Mouse (Mus musculus) liver, embryonic 14.5 days (tissue): ENCODE measurements around the gene Hnrnpa3. TPM values are rescaled to one million over a fixed set of nuclear protein-coding genes. Genes with fewer than 3 reads are reported as not detected.
"Not testable (repeated sequence)": the region's sequence is repeated elsewhere in the genome, so short reads cannot be mapped to it uniquely, and the experiment has no call there.

Source experiments
- ATAC-seq: fragments of 200-750 bp; cut with Nextera tagmentation; 2 replicates; pipeline ENCODE4 v1.8.0; 2017; ENCODE audit warnings: moderate number of reproducible peaks, mild to moderate bottlenecking, moderate library complexity; ENCODE audit not compliant: insufficient read depth
- DNase-seq, 3 experiments: peaks; one replicate each; pipeline ENCODE4 v3.0.0-alpha.2; 2012 to 2013; ENCODE audit warnings: low read depth in 3 of 3, low spot score in 3 of 3
- H3K27ac ChIP-seq: fragments of 300-500 bp; sonication (generic); 2 replicates; pipeline ENCODE4 v1.5.1; 2014; ENCODE audit warnings: moderate library complexity, mild to moderate bottlenecking, control low read depth, inconsistent platforms
- H3K27me3 ChIP-seq: fragments of 300-500 bp; sonication (generic); 2 replicates; pipeline ENCODE4 v1.6.1; 2014; ENCODE audit warnings: mild to moderate bottlenecking, low read length, moderate library complexity; ENCODE audit not compliant: control insufficient read depth, insufficient read depth
- H3K36me3 ChIP-seq: fragments of 300-500 bp; sonication (generic); replicated peaks from 2 replicates; pipeline ENCODE4 v1.6.1; 2014; ENCODE audit warnings: low read depth; ENCODE audit not compliant: control insufficient read depth, insufficient read depth
- H3K4me1 ChIP-seq, 2 experiments: fragments of 200-500 bp in 1 of 2; fragments of 300-500 bp in 1 of 2; sonication (generic) in 1 of 2; replicated peaks; 2 replicates each; pipeline ENCODE4 v1.6.1; 2012 to 2014; ENCODE audit warnings: antibody characterized with exemption in 1 of 2, inconsistent platforms in 1 of 2, low read length in 1 of 2; ENCODE audit not compliant: control insufficient read depth in 2 of 2, insufficient read depth in 2 of 2
- H3K4me2 ChIP-seq: fragments of 300-500 bp; sonication (generic); 2 replicates; pipeline ENCODE4 v1.6.1; 2014; ENCODE audit warnings: low read depth, mild to moderate bottlenecking, control low read depth, moderate library complexity
- H3K4me3 ChIP-seq, 2 experiments: fragments of 200-500 bp in 1 of 2; fragments of 300-500 bp in 1 of 2; sonication (generic) in 1 of 2; 2 replicates each; pipeline ENCODE4 v1.5.1; 2012 to 2014; ENCODE audit warnings: low read depth in 2 of 2, low read length in 2 of 2, mild to moderate bottlenecking in 2 of 2, control low read depth in 1 of 2, inconsistent platforms in 1 of 2, moderate library complexity in 1 of 2; ENCODE audit not compliant: insufficient read depth in 1 of 2
- H3K9ac ChIP-seq: fragments of 300-500 bp; sonication (generic); replicated peaks from 2 replicates; pipeline ENCODE4 v1.6.1; 2014; ENCODE audit warnings: mild to moderate bottlenecking, control low read depth, moderate library complexity
- H3K9me3 ChIP-seq: fragments of 300-500 bp; sonication (generic); 2 replicates; pipeline ENCODE4 v1.6.1; 2016; ENCODE audit warnings: low read length, mixed read lengths; ENCODE audit not compliant: control insufficient read depth
- CTCF ChIP-seq: IDR thresholded peaks from 2 replicates; pipeline ENCODE4 v1.5.1; 2016; ENCODE audit warnings: antibody characterized with exemption, low read depth, control low read depth
- EP300 ChIP-seq: IDR thresholded peaks from 2 replicates; pipeline ENCODE4 v1.6.1; 2016; ENCODE audit warnings: antibody characterized with exemption, low read depth
- WGBS: fragments of 180-500 bp; shearing (Covaris S2); extraction: QIAGEN DNeasy Blood & Tissue Kit; methylation state at CpG from one replicate; pipeline ENCODE4 v1.1.7; 2014; ENCODE audit not compliant: insufficient replicate concordance; 5-methylcytosine and 5-hydroxymethylcytosine counted together
- polyA plus RNA-seq, 2 experiments: library from polyadenylated mRNA; depleted of rRNA in 1 of 2; stranded (reverse) in 1 of 2; unstranded in 1 of 2; fragments of >200 nt; fragmentation: Nextera tagmentation in 1 of 2; extraction: Ambion mirVana in 1 of 2; gene quantifications; 2 replicates each; pipeline versions ENCODE4 v1.2.1 to v1.2.3; 2012 to 2014

Gene Hnrnpa3
- polyA plus RNA-seq, 2 experiments = 85.0 to 409 TPM

- H3K27ac ChIP-seq = no peak overlapping the region
- no peak overlapping the region for H3K4me2 ChIP-seq
- 70% methylated on average over 12 of the region's 12 CpGs for WGBS
- H3K4me1 ChIP-seq = peaks cover 0 to 14% of the 10 kb centered on the region in 2 experiments; a peak in 2 of 4 replicates
- H3K9ac ChIP-seq = no peak overlapping the region
- no peaks in the 10 kb centered on the region for H3K36me3 ChIP-seq
- H3K4me3 ChIP-seq = no peak overlapping the region
- H3K9me3 ChIP-seq = no peaks in the 10 kb centered on the region
- no peak for DNase-seq
- H3K27me3 ChIP-seq = no peaks in the 10 kb centered on the region
- TF ChIP-seq EP300 = no peak
- no peak for TF ChIP-seq CTCF
- 0 out of 2 replicates have a peak, but pooled peaks have one; percentile 48 for ATAC-seq
Observed at GRCm38 (mm10) chr2:75632721-75633181, 26.3 kb upstream of the Hnrnpa3 start.

GRCm38 (mm10) chr2:75633381-75633780 lies 25.7 kb upstream of the Hnrnpa3 start:
- 49% methylated on average over 6 of the region's 6 CpGs for WGBS
- Histone ChIP-seq H3K9ac (no peak overlapping the region), H3K4me1 (peaks cover 0 to 14% of the 10 kb centered on the region in 2 experiments; a peak in 2 of 4 replicates), H3K4me2 (no peak overlapping the region), H3K27ac (no peak overlapping the region), H3K27me3 (no peaks in the 10 kb centered on the region), H3K36me3 (no peaks in the 10 kb centered on the region), H3K9me3 (no peaks in the 10 kb centered on the region), H3K4me3 (no peak overlapping the region)
- DNase-seq (no peak), ATAC-seq (no peak)
- TF ChIP-seq CTCF (no peak), EP300 (no peak)

GRCm38 (mm10) chr2:75633784-75634183 lies 25.3 kb upstream of the Hnrnpa3 start:
- Histone ChIP-seq H3K9me3 (no peaks in the 10 kb centered on the region), H3K9ac (no peak overlapping the region), H3K27me3 (no peaks in the 10 kb centered on the region), H3K4me3 (no peak overlapping the region), H3K4me1 (peaks cover 0 to 14% of the 10 kb centered on the region in 2 experiments; a peak in 2 of 4 replicates), H3K4me2 (no peak overlapping the region), H3K27ac (no peak overlapping the region), H3K36me3 (no peaks in the 10 kb centered on the region)
- DNase-seq (no peak), ATAC-seq (no peak)
- TF ChIP-seq EP300 (no peak), CTCF (no peak)
- 63% methylated on average over 5 of the region's 5 CpGs for WGBS

GRCm38 (mm10) chr2:75634431-75634830 lies 24.6 kb upstream of the Hnrnpa3 start:
- not testable (repeated sequence) for H3K9ac ChIP-seq, ATAC-seq, H3K36me3 ChIP-seq, H3K4me2 ChIP-seq, H3K27ac ChIP-seq, H3K9me3 ChIP-seq, H3K27me3 ChIP-seq, DNase-seq, H3K4me3 ChIP-seq
- 70% methylated on average over 14 of the region's 14 CpGs for WGBS
- peaks cover 0 to 14% of the 10 kb centered on the region in 2 experiments; a peak in 2 of 4 replicates for H3K4me1 ChIP-seq

- Histone ChIP-seq H3K27ac (no peak overlapping the region), H3K9me3 (no peaks in the 10 kb centered on the region), H3K9ac (no peak overlapping the region), H3K4me1 (peaks cover 0 to 14% of the 10 kb centered on the region in 2 experiments; a peak in 2 of 4 replicates), H3K4me3 (no peak overlapping the region), H3K4me2 (no peak overlapping the region), H3K27me3 (no peaks in the 10 kb centered on the region), H3K36me3 (no peaks in the 10 kb centered on the region)
- no peak for TF ChIP-seq EP300
- peak; percentile 71 for TF ChIP-seq CTCF
- WGBS = 41% methylated on average over 6 of the region's 6 CpGs
- ATAC-seq (no peak), DNase-seq (no peak)
Observed at GRCm38 (mm10) chr2:75636261-75637054, 22.6 kb upstream of the Hnrnpa3 start.

GRCm38 (mm10) chr2:75637055-75637304 lies 22.1 kb upstream of the Hnrnpa3 start:
- H3K4me3 ChIP-seq, H3K9me3 ChIP-seq, H3K27ac ChIP-seq, DNase-seq, H3K36me3 ChIP-seq, H3K4me2 ChIP-seq, ATAC-seq, H3K27me3 ChIP-seq, H3K9ac ChIP-seq: not testable (repeated sequence)
- H3K4me1 ChIP-seq = peaks cover 0 to 14% of the 10 kb centered on the region in 2 experiments; a peak in 2 of 4 replicates
- 81% methylated on average over 2 of the region's 2 CpGs for WGBS
